Mouse (Mus musculus): ENCODE data around the gene Sertad1. TPM values are rescaled to one million over a fixed set of nuclear protein-coding genes. Genes with fewer than 3 reads are reported as not detected.

Sertad1 gene
- total and polyA plus RNA-seq, 2 experiments from 2014 or later = 31.0 to 70.5 TPM

DNA sequence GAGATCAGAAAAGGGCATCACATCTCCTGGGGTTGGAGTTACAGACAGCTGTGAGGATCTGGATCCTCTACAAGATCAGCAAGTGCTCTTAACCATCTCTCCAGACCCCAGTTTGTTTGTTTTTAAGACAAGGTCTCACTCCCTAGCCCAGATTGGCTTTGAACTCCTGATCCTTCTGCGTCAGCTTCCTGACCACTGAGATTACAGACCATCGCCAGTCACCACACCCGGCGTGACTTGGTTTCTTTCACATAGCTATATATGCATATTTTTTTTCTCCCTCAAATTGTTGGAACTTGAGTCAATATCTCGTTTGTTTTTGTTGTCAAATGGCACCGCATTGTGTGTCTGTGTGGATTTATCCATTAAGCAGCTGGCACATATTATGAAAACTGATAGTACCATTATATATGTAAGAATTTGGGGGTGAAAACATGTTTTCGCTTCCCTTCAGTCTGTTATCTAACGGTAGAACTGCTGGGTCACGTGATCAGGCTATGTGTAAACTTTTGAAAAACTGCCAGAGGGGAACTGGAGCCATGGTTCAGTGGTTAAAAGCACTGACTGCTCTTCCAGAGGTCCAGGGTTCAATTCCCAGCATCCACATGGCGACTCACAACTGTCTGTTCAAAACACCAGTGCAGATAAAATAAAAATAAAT, 32.1 kb upstream of the Sertad1 start:
- DNase-seq (ENCODE audit: low spot score) (no peak), ATAC-seq (ENCODE audit: insufficient read depth, low read depth) (no peak)
- 57% methylated on average over 10 of the region's 10 CpGs for WGBS

DNA sequence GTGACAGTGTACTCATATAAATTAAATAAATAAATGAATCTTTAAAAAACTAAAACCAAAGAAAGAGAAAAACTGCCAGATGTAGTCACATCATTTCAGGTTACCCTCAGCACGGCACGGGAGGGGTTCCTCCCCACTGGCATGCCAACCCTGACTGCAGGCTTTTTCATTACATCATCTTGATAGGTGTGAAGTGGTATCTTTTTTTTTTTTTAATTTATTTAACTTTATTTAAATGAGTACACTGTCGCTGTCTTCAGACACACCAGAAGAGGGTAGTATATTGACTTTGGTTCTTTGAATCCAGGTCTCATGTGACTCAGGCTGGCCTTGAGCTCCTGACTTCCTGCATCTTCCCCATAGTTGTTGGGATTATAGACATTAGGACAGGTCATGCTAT, 31.4 kb upstream of the Sertad1 start:
- H3K9me3 ChIP-seq (replicated peaks; ENCODE audit: control insufficient read depth, low read length) = no peaks in the 10 kb centered on the region
- H3K4me2 ChIP-seq (ENCODE audit: low read depth, low read length) = no peak overlapping the region
- H3K36me3 ChIP-seq (replicated peaks; ENCODE audit: control insufficient read depth, insufficient read depth, low read length) = no peaks in the 10 kb centered on the region
- H3K27ac ChIP-seq (ENCODE audit: low read depth) = no peak overlapping the region
- ATAC-seq (ENCODE audit: insufficient read depth, low read depth) = no peak
- H3K9ac ChIP-seq (replicated peaks; ENCODE audit: low read depth, low read length) = no peak overlapping the region
- H3K4me3 ChIP-seq (ENCODE audit: low read depth, low read length) = no peak overlapping the region
- no peaks in the 10 kb centered on the region for H3K27me3 ChIP-seq (ENCODE audit: control insufficient read depth, insufficient read depth, low read length)
- no peak for DNase-seq (ENCODE audit: low spot score)
- no peaks in the 10 kb centered on the region for H3K4me1 ChIP-seq (ENCODE audit: control insufficient read depth, insufficient read depth)
- 88% methylated on average over 3 of the region's 3 CpGs for WGBS
- TF ChIP-seq EP300 (IDR thresholded peaks at IDR 0.05; ENCODE audit: low read depth) (no peak), CTCF (IDR thresholded peaks at IDR 0.05; ENCODE audit: low read depth) (no peak)

More for the DNA sequence above, 32.1 kb upstream of the Sertad1 start:
- Histone ChIP-seq H3K4me1 (ENCODE audit: control insufficient read depth, insufficient read depth) (no peaks in the 10 kb centered on the region), H3K4me2 (ENCODE audit: low read depth, low read length) (no peak overlapping the region), H3K27ac (ENCODE audit: low read depth) (no peak overlapping the region), H3K9me3 (replicated peaks; ENCODE audit: control insufficient read depth, low read length) (no peaks in the 10 kb centered on the region), H3K4me3 (ENCODE audit: low read depth, low read length) (no peak overlapping the region), H3K27me3 (ENCODE audit: control insufficient read depth, insufficient read depth, low read length) (no peaks in the 10 kb centered on the region), H3K9ac (replicated peaks; ENCODE audit: low read depth, low read length) (no peak overlapping the region), H3K36me3 (replicated peaks; ENCODE audit: control insufficient read depth, insufficient read depth, low read length) (no peaks in the 10 kb centered on the region)
- TF ChIP-seq EP300 (IDR thresholded peaks at IDR 0.05; ENCODE audit: low read depth) (no peak), CTCF (IDR thresholded peaks at IDR 0.05; ENCODE audit: low read depth) (no peak)

DNA sequence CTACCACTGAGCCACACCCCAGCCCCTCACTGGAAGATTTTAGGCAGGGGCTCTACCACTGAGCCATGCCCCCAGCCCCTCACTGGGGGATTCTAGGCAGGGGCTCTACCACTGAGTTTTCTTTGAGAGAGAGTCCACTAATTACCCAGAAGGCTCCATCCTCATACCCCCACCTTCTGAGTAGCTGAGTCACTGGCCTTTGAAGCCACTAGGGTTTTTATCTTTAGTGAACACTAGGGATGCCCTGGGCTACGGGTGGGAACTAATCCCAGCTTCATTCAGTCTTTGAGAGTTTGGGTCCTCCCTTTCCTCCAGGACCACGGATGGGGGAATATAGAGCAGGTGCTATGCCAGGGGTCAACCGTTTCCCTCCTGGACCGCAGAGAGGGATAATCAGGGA, 28.1 kb upstream of the Sertad1 start:
- Histone ChIP-seq H3K36me3 (replicated peaks; ENCODE audit: control insufficient read depth, insufficient read depth, low read length) (no peaks in the 10 kb centered on the region), H3K9me3 (replicated peaks; ENCODE audit: control insufficient read depth, low read length) (no peaks in the 10 kb centered on the region), H3K9ac (replicated peaks; ENCODE audit: low read depth, low read length) (no peak overlapping the region), H3K27me3 (ENCODE audit: control insufficient read depth, insufficient read depth, low read length) (no peaks in the 10 kb centered on the region), H3K4me1 (ENCODE audit: control insufficient read depth, insufficient read depth) (no peaks in the 10 kb centered on the region), H3K4me2 (ENCODE audit: low read depth, low read length) (no peak overlapping the region), H3K27ac (ENCODE audit: low read depth) (no peak overlapping the region), H3K4me3 (ENCODE audit: low read depth, low read length) (no peak overlapping the region)
- TF ChIP-seq CTCF (IDR thresholded peaks at IDR 0.05; ENCODE audit: low read depth) = no peak
- TF ChIP-seq EP300 (IDR thresholded peaks at IDR 0.05; ENCODE audit: low read depth) = no peak
- no peak for DNase-seq (ENCODE audit: low spot score)
- 78% methylated on average over 4 of the region's 4 CpGs for WGBS
- ATAC-seq (ENCODE audit: insufficient read depth, low read depth) = no peak

DNA sequence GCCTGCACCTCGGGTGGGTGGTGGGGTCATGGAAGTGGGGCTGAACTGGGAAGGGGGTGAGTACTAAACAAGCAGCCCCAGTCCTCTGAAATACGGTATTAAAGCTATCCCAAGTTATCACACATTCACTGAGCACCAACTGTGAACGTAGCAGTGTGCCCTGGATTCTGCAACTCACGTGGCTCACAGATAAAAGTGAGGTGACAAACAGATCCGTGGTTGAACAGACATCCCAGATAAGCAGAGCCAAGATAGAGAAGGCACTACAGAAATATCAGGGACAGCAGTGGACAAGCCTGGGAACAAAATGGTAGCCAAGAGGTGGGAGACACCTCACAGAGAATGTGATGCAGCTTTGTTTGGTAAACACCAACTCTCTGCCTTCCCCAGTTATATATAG, 27.1 kb upstream of the Sertad1 start:
- H3K9me3 ChIP-seq (replicated peaks; ENCODE audit: control insufficient read depth, low read length) = no peaks in the 10 kb centered on the region
- H3K4me1 ChIP-seq (ENCODE audit: control insufficient read depth, insufficient read depth) = no peaks in the 10 kb centered on the region
- no peak overlapping the region for H3K4me3 ChIP-seq (ENCODE audit: low read depth, low read length)
- DNase-seq (ENCODE audit: low spot score) (no peak), ATAC-seq (ENCODE audit: insufficient read depth, low read depth) (no peak)
- H3K36me3 ChIP-seq (replicated peaks; ENCODE audit: control insufficient read depth, insufficient read depth, low read length) = no peaks in the 10 kb centered on the region
- no peaks in the 10 kb centered on the region for H3K27me3 ChIP-seq (ENCODE audit: control insufficient read depth, insufficient read depth, low read length)
- no peak overlapping the region for H3K4me2 ChIP-seq (ENCODE audit: low read depth, low read length)
- no peak overlapping the region for H3K27ac ChIP-seq (ENCODE audit: low read depth)
- 46% methylated on average over 5 of the region's 5 CpGs for WGBS
- no peak overlapping the region for H3K9ac ChIP-seq (replicated peaks; ENCODE audit: low read depth, low read length)
- no peak for TF ChIP-seq CTCF (IDR thresholded peaks at IDR 0.05; ENCODE audit: low read depth)

DNA sequence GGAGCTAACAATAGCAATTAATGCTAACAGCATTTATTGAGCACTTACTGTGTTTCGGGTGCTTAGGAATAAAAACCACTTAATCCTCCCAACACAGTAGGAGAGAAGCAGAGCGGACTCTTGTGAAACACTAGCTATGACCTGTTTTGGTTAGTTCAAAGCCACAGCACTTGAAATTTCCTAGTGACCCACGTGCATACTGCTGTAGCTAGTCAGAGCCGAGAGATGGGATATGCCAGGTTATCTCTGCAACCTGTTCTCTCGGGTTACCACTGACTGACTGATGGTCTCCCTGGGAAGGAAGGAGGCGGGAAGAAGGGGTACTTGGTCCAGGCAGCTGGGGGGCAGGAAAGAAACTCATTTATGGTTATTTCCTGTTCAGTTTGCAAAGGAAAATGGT, 26.2 kb upstream of the Sertad1 start:
- no peaks in the 10 kb centered on the region for H3K36me3 ChIP-seq (replicated peaks; ENCODE audit: control insufficient read depth, insufficient read depth, low read length)
- H3K4me1 ChIP-seq (ENCODE audit: control insufficient read depth, insufficient read depth) = no peaks in the 10 kb centered on the region
- no peak overlapping the region for H3K9ac ChIP-seq (replicated peaks; ENCODE audit: low read depth, low read length)
- no peak overlapping the region for H3K27ac ChIP-seq (ENCODE audit: low read depth)
- no peak for ATAC-seq (ENCODE audit: insufficient read depth, low read depth)
- H3K9me3 ChIP-seq (replicated peaks; ENCODE audit: control insufficient read depth, low read length) = no peaks in the 10 kb centered on the region
- H3K27me3 ChIP-seq (ENCODE audit: control insufficient read depth, insufficient read depth, low read length) = no peaks in the 10 kb centered on the region
- TF ChIP-seq CTCF (IDR thresholded peaks at IDR 0.05; ENCODE audit: low read depth) (no peak), EP300 (IDR thresholded peaks at IDR 0.05; ENCODE audit: low read depth) (no peak)
- 75% methylated on average over 6 of the region's 6 CpGs for WGBS
- no peak overlapping the region for H3K4me2 ChIP-seq (ENCODE audit: low read depth, low read length)
- DNase-seq (ENCODE audit: low spot score) = no peak
- no peak overlapping the region for H3K4me3 ChIP-seq (ENCODE audit: low read depth, low read length)

DNA sequence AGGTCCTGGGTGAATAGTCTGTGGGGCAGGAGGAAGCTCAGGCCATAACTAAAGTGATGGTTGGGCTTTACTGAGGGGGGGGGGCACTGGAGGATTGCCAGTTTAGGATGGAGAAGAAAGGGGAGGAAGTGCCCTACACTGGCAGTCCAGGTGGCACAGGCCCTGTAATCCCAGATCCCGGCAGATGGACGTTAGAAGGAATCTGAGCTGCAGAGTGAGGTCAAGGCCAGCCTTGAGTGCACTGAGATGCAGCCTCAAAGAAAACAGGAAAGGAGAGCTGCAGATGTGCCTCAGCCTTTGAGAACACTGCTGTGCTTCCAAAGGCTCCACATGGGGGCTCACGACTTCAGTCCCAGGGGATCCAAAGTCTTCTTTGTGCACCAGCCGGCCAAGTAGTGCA, 19.1 kb upstream of the Sertad1 start:
- TF ChIP-seq CTCF (IDR thresholded peaks at IDR 0.05; ENCODE audit: low read depth) (no peak), EP300 (IDR thresholded peaks at IDR 0.05; ENCODE audit: low read depth) (no peak)

More for the DNA sequence above, 19.1 kb upstream of the Sertad1 start:
- Histone ChIP-seq H3K4me2 (ENCODE audit: low read depth, low read length) (no peak overlapping the region), H3K4me3 (ENCODE audit: low read depth, low read length) (no peak overlapping the region), H3K27me3 (ENCODE audit: control insufficient read depth, insufficient read depth, low read length) (no peaks in the 10 kb centered on the region), H3K36me3 (replicated peaks; ENCODE audit: control insufficient read depth, insufficient read depth, low read length) (no peaks in the 10 kb centered on the region), H3K9ac (replicated peaks; ENCODE audit: low read depth, low read length) (no peak overlapping the region), H3K4me1 (ENCODE audit: control insufficient read depth, insufficient read depth) (no peaks in the 10 kb centered on the region), H3K27ac (ENCODE audit: low read depth) (no peak overlapping the region), H3K9me3 (replicated peaks; ENCODE audit: control insufficient read depth, low read length) (no peaks in the 10 kb centered on the region)
- 9% methylated on average over 4 of the region's 4 CpGs for WGBS
- DNase-seq (ENCODE audit: low spot score) (no peak), ATAC-seq (ENCODE audit: insufficient read depth, low read depth) (no peak)

Measured in heart, postnatal 0 days (tissue).